Mouse (Mus musculus) hindbrain, postnatal 0 days (tissue): ENCODE results near the gene Trmt44. TPM values are rescaled to one million over a fixed set of nuclear protein-coding genes. Genes with fewer than 3 reads are reported as not detected.

Source experiments
- ATAC-seq: fragments of 200-750 bp; cut with Nextera tagmentation; 2 replicates; pipeline ENCODE4 v1.8.0; 2017; ENCODE audit warnings: mild to moderate bottlenecking, moderate TSS enrichment, moderate library complexity
- DNase-seq: peaks from one replicate; pipeline ENCODE4 v3.0.0-alpha.2; 2015; ENCODE audit warnings: low spot score
- H3K27ac ChIP-seq: fragments of 300-500 bp; sonication (generic); 2 replicates; pipeline ENCODE4 v1.5.1; 2014; ENCODE audit warnings: mild to moderate bottlenecking
- H3K27me3 ChIP-seq: fragments of 300-500 bp; sonication (generic); 2 replicates; pipeline ENCODE4 v1.6.1; 2014; ENCODE audit warnings: low read length, mixed read lengths; ENCODE audit not compliant: insufficient read depth
- H3K36me3 ChIP-seq: fragments of 300-500 bp; sonication (generic); 2 replicates; pipeline ENCODE4 v1.6.1; 2014; ENCODE audit warnings: low read length, mixed read lengths; ENCODE audit not compliant: insufficient read depth
- H3K4me1 ChIP-seq: fragments of 300-500 bp; sonication (generic); 2 replicates; pipeline ENCODE4 v1.6.1; 2014; ENCODE audit warnings: antibody characterized with exemption, low read length, mixed read lengths; ENCODE audit not compliant: insufficient read depth
- H3K4me2 ChIP-seq: fragments of 300-500 bp; sonication (generic); 2 replicates; pipeline ENCODE4 v1.6.1; 2014; ENCODE audit warnings: low read depth, mild to moderate bottlenecking, low read length, moderate library complexity, mixed read lengths
- H3K4me3 ChIP-seq: fragments of 300-500 bp; sonication (generic); 2 replicates; pipeline ENCODE4 v1.5.1; 2014; ENCODE audit warnings: low read length
- H3K9ac ChIP-seq: fragments of 300-500 bp; sonication (generic); replicated peaks from 2 replicates; pipeline ENCODE4 v1.6.1; 2014; ENCODE audit warnings: mild to moderate bottlenecking, low read length, moderate library complexity, mixed read lengths
- H3K9me3 ChIP-seq: fragments of 300-500 bp; sonication (generic); 2 replicates; pipeline ENCODE4 v1.6.1; 2016; ENCODE audit warnings: low read length, mixed read lengths
- CTCF ChIP-seq: IDR thresholded peaks from 2 replicates; pipeline ENCODE4 v1.5.1; 2016; ENCODE audit warnings: antibody characterized with exemption, control low read depth, low read depth
- WGBS: fragments of 180-500 bp; shearing (Covaris S2); extraction: QIAGEN DNeasy Blood & Tissue Kit; methylation state at CpG from one replicate; pipeline ENCODE4 v1.1.7; 2014; 5-methylcytosine and 5-hydroxymethylcytosine counted together
- polyA plus RNA-seq: library from polyadenylated mRNA; unstranded; fragments of >200 nt; fragmentation: Nextera tagmentation; extraction: Ambion mirVana; gene quantifications from 2 replicates; pipeline ENCODE4 v1.2.1, GENCODE M21; 2015
- total RNA-seq: library from RNA; depleted of rRNA; stranded (reverse); fragments of >200 nt; gene quantifications from 2 replicates; pipeline ENCODE4 v1.2.3, GENCODE M21; 2014

The Trmt44 gene
- total and polyA plus RNA-seq, 2 experiments from 2014 or later = 3.6 to 12.3 TPM

GRCm38 (mm10) chr5:35551855-35552837, 22.7 kb downstream of the Trmt44 start:
- WGBS = 37% methylated on average over 7 of the region's 7 CpGs
- DNase-seq = peak; percentile 62
- Histone ChIP-seq H3K27me3 (no peaks in the 10 kb centered on the region), H3K9me3 (no peaks in the 10 kb centered on the region), H3K27ac (0 out of 2 replicates have a peak overlapping the region, but pooled peaks have one; percentile 41), H3K4me1 (peaks cover 11% of the 10 kb centered on the region; the same call in 1 of the 2 replicates), H3K9ac (no peak overlapping the region), H3K4me2 (no peak overlapping the region), H3K4me3 (no peak overlapping the region), H3K36me3 (peaks cover 12% of the 10 kb centered on the region; the same call in 1 of the 2 replicates)
- peak; percentile 83 for ATAC-seq
- TF ChIP-seq CTCF = no peak

- H3K4me3 ChIP-seq = no peak overlapping the region
- H3K36me3 ChIP-seq = no peaks in the 10 kb centered on the region
- H3K9ac ChIP-seq = no peak overlapping the region
- H3K4me1 ChIP-seq = no peaks in the 10 kb centered on the region
- no peaks in the 10 kb centered on the region for H3K27me3 ChIP-seq
- no peak for TF ChIP-seq CTCF
- DNase-seq (no peak), ATAC-seq (no peak)
- H3K27ac ChIP-seq = no peak overlapping the region
- H3K4me2 ChIP-seq = no peak overlapping the region
- no peaks in the 10 kb centered on the region for H3K9me3 ChIP-seq
Observed at GRCm38 (mm10) chr5:35546127-35546526, 28.7 kb downstream of the Trmt44 start.

- TF ChIP-seq CTCF = no peak
- Histone ChIP-seq H3K9me3 (no peaks in the 10 kb centered on the region), H3K9ac (no peak overlapping the region), H3K27ac (no peak overlapping the region), H3K27me3 (no peaks in the 10 kb centered on the region), H3K36me3 (no peaks in the 10 kb centered on the region), H3K4me2 (no peak overlapping the region), H3K4me1 (no peaks in the 10 kb centered on the region), H3K4me3 (no peak overlapping the region)
- no peak for ATAC-seq
- no peak for DNase-seq
- WGBS = 75% methylated on average over 4 of the region's 4 CpGs
Observed at GRCm38 (mm10) chr5:35541059-35541790, 33.6 kb downstream of the Trmt44 start.

GRCm38 (mm10) chr5:35540555-35540954, 34.3 kb downstream of the Trmt44 start:
- Histone ChIP-seq H3K9me3 (no peaks in the 10 kb centered on the region), H3K36me3 (no peaks in the 10 kb centered on the region), H3K27ac (no peak overlapping the region), H3K4me1 (no peaks in the 10 kb centered on the region), H3K27me3 (no peaks in the 10 kb centered on the region), H3K4me3 (no peak overlapping the region), H3K9ac (no peak overlapping the region), H3K4me2 (no peak overlapping the region)
- DNase-seq = no peak
- no peak for TF ChIP-seq CTCF
- no peak for ATAC-seq
- 62% methylated on average over 5 of the region's 5 CpGs for WGBS

- ATAC-seq = no peak
- 51% methylated on average over 4 of the region's 4 CpGs for WGBS
- H3K9me3 ChIP-seq = no peaks in the 10 kb centered on the region
- no peak overlapping the region for H3K9ac ChIP-seq
- no peak for TF ChIP-seq CTCF
- H3K27me3 ChIP-seq = no peaks in the 10 kb centered on the region
- no peaks in the 10 kb centered on the region for H3K36me3 ChIP-seq
- no peak overlapping the region for H3K4me3 ChIP-seq
- no peak overlapping the region for H3K27ac ChIP-seq
- DNase-seq = no peak
- no peaks in the 10 kb centered on the region for H3K4me1 ChIP-seq
- no peak overlapping the region for H3K4me2 ChIP-seq
Observed at GRCm38 (mm10) chr5:35539576-35539975, 35.3 kb downstream of the Trmt44 start.

- TF ChIP-seq CTCF = no peak
- WGBS = 81% methylated on average over 3 of the region's 3 CpGs
- H3K9me3 ChIP-seq = no peaks in the 10 kb centered on the region
Observed at GRCm38 (mm10) chr5:35538022-35538421, 36.8 kb downstream of the Trmt44 start.

More at GRCm38 (mm10) chr5:35538022-35538421, 36.8 kb downstream of the Trmt44 start:
- Histone ChIP-seq H3K36me3 (no peaks in the 10 kb centered on the region), H3K9ac (no peak overlapping the region), H3K4me3 (no peak overlapping the region), H3K27ac (no peak overlapping the region), H3K27me3 (no peaks in the 10 kb centered on the region), H3K4me1 (no peaks in the 10 kb centered on the region), H3K4me2 (no peak overlapping the region)
- DNase-seq (no peak), ATAC-seq (no peak)
